Mouse (Mus musculus) neutrophil, adult 5-6 weeks (primary cell): ENCODE data around the gene Taf15. TPM values are rescaled to one million over a fixed set of nuclear protein-coding genes. Genes with fewer than 3 reads are reported as not detected.
A peak's percentile ranks its signal among the peaks of the same experiment; 100 is the strongest.

Experiments
- ATAC-seq: fragments of 151-379, 151-347 bp; 2 replicates; pipeline ENCODE4 v1.8.0; 2017; ENCODE audit warnings: mild to moderate bottlenecking, moderate TSS enrichment; ENCODE audit not compliant: insufficient number of reproducible peaks, poor library complexity, low FRiP score, severe bottlenecking; ENCODE audit errors: extremely low read depth
- total RNA-seq: library from RNA; stranded (forward); fragments of 200-1000 nt; gene quantifications from 2 replicates; pipeline ENCODE4 v1.2.3, GENCODE M21; 2017

Gene Taf15
- total RNA-seq: 59.3 and 61.3 TPM in 2 replicates

GRCm38 (mm10) chr11:83472324-83473234, at the start of gene Taf15:
Taf15 (plus strand) TSS chr11:83473086.
- peak; percentile 99 for ATAC-seq

GRCm38 (mm10) chr11:83424681-83425080, 48.2 kb upstream of the Taf15 start:
- peak; percentile 45; the same call in 1 of the 2 replicates for ATAC-seq

GRCm38 (mm10) chr11:83426964-83427363, 45.9 kb upstream of the Taf15 start:
- peak; percentile 67 for ATAC-seq

GRCm38 (mm10) chr11:83429355-83429754, 43.5 kb upstream of the Taf15 start, which contains the start of gene Gas2l2:
Gas2l2 (minus strand) TSS chr11:83429455.
- no peak for ATAC-seq

GRCm38 (mm10) chr11:83432533-83432932, 40.4 kb upstream of the Taf15 start:
- no peak for ATAC-seq

- ATAC-seq: no peak
These were observed 35.5 kb upstream of the Taf15 start, which contains the start of gene 1700020L24Rik for GRCm38 (mm10) chr11:83437377-83437776. 1700020L24Rik (plus strand) TSS chr11:83437677.

GRCm38 (mm10) chr11:83439426-83440060, 33.3 kb upstream of the Taf15 start:
- ATAC-seq: no peak

GRCm38 (mm10) chr11:83440081-83441064, 32.5 kb upstream of the Taf15 start:
- peak; percentile 73 for ATAC-seq

GRCm38 (mm10) chr11:83441235-83441634, 31.7 kb upstream of the Taf15 start:
- no peak for ATAC-seq

GRCm38 (mm10) chr11:83442596-83443267, 30.2 kb upstream of the Taf15 start:
- peak; percentile 32; the same call in 1 of the 2 replicates for ATAC-seq

- ATAC-seq: no peak
These were observed 29.1 kb upstream of the Taf15 start for GRCm38 (mm10) chr11:83443824-83444223.

- peak; percentile 36; the same call in 1 of the 2 replicates for ATAC-seq
These were observed 27.9 kb upstream of the Taf15 start for GRCm38 (mm10) chr11:83445001-83445400.

GRCm38 (mm10) chr11:83447612-83448011, 25.3 kb upstream of the Taf15 start:
- no peak for ATAC-seq

- no peak for ATAC-seq
These were observed 24.6 kb upstream of the Taf15 start for GRCm38 (mm10) chr11:83448021-83448926.

GRCm38 (mm10) chr11:83448927-83449236, 24.0 kb upstream of the Taf15 start:
- ATAC-seq: no peak

GRCm38 (mm10) chr11:83449298-83449697, 23.6 kb upstream of the Taf15 start:
- no peak for ATAC-seq

GRCm38 (mm10) chr11:83450550-83450949, 22.3 kb upstream of the Taf15 start:
- ATAC-seq: no peak
